Mouse (Mus musculus) G1E-ER4 (cell line): Measurements from ENCODE around the gene Adam23. TPM values are rescaled to one million over a fixed set of nuclear protein-coding genes. Genes with fewer than 3 reads are reported as not detected.

Experiments used
- GATA1 ChIP-seq: IDR thresholded peaks from one replicate; pipeline ENCODE4 v1.8.0; 2012; ENCODE audit warnings: low read length, inconsistent platforms
- polyA plus RNA-seq: library from polyadenylated mRNA; stranded (reverse); fragments of >175 nt; gene quantifications from 2 replicates; pipeline ENCODE4 v1.2.3, GENCODE M21; 2012

The Adam23 gene
- polyA plus RNA-seq, 1 experiment, result not detected

DNA sequence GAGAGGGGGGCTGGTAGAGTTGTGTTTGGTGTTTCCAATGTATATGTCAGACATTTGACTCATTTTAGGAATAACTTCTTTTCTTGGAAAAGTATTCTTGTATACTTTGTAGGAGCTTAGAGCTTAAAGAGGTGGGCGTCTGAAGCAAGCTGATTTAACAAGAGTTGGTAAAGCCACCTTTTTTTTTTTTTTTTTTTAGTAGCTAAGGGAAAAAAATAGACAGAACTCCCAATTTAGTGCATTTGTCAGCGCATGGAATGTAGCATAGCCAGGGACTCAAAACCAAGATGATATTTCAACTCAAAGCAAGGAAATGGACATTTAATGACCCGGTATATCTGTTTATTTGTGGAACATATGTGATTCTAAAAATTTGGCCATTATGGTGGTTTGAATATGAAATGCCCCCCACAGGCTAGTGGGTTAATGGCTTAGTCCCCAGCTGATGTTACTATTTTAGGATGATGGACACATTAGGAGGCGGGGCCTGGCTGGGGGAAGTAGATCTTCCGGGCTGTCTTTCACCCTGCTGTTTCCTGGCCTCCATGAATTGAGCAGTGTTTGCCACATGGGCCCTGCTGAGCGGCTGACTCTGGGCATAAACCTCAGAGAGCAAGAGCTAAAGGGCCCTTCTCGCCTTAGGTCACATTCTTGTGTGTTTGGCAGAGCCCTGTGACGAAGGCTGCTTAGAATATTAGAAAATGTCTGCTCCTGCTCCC lies 12.3 kb downstream of the Adam23 start:
- TF ChIP-seq GATA1, result no peak

DNA sequence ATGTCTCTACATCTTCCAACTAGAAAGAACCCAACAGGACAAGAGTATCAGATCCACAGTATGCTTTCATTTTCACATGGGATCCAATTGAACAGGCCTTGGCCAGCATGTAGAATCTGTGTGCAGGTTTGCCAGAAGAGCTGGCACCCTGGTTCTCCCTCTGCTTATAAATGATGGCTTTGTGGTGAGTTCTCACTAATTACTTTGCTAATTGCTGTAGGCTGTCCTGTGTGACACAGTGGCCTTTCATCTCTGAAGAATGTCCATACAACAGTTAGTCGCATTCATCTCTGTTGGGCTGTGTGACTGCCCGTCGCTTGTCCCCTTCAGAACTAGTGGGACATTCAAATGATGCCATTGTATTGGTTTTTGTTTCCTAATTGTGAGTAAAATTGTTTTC lies 13.5 kb downstream of the Adam23 start:
- no peak for TF ChIP-seq GATA1

DNA sequence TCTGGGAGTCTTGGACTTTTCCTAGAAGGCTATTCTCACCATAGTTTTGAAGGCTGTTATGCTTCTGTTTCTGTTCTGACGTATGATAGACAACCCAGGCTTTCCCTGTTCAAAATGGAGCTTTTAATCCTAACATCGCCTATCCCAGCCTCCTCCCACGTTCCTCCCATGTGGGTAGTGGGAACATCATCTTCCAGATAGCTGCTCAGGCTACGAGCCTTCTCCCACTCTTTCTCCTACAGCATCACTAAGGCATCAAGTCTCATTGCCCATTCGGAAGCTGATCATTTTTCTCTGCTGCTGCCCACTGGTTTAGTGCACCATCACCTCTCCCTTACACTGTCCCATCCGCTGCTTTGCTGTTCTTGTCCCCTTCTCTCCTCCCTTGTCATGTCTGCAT lies 14.2 kb downstream of the Adam23 start:
- TF ChIP-seq GATA1, result no peak

DNA sequence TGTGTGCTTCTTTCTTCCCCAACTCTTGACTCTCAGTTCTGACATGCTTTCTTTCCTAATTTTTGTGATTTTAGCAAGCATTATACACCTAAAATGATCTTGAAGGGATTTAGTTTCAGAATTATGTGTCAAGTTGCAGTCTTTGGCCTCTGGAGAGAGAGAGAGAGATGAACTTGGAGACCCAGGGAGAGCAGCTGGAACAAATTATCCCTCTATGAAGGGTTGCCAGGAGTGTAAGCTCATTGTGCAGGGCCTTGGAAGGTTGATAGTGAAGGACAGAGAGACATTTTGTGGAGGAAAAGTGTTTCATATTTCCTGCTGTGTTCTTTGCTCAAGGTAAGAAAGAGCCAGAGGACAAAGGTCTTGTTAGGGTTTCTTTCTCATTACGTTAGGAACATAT lies 18.8 kb downstream of the Adam23 start:
- TF ChIP-seq GATA1, result no peak

DNA sequence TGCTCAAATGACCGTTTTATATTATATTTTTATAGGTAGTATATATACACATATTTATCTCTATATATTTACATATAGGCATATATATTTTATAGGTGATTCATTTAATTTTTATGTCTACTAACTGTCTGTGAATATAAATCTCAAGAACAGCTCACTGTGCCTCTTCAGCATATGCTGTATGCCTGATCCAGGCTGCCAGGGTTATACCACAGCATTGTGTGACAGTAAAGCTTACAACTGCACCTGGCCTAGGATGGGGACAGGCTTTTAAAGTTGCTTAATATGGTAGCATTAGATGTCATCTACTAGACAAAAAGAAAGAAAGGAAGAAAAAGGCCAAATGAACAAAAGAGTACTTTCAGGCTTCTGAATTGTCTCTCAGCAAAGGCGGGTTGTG lies 27.6 kb downstream of the Adam23 start:
- no peak for TF ChIP-seq GATA1

DNA sequence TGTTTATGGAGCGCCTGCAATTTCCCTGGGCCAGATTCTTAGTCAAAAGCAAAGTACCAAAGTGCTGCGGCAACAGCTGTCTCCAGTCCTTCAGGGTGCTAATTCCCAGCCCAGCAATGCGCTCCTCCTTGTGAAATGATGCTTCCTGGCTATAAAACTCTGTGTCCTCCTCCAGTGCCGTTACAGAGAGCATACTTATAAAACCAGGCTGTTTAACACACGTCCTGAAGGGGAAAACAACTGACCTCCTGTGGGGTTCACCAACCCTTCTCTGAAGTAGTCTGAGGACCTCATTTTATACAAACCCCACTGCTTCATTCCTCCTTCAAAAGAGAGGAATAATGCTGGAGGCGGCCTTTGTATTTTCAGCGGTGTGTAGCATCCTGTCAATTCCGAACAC lies 28.0 kb downstream of the Adam23 start:
- no peak for TF ChIP-seq GATA1

DNA sequence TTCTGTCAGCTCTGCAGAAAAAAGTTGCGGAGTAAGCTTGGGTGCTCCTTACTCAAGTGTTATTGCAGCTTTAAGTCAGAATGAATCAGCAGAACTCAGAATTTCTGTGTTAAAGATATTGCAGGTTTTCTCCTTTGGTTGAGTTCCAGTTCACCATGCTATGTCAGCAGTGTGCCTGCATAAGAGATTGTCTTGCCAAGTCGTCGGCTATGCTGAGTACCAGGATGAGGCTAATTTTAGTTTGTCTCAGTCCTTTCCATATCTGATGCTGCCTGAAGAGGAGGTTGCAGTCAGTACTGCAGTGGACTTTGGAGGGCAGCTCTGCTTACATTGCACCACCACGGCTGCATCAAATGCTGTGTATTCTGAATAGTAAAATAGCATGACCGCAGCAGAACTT lies 33.3 kb downstream of the Adam23 start:
- TF ChIP-seq GATA1, result no peak

DNA sequence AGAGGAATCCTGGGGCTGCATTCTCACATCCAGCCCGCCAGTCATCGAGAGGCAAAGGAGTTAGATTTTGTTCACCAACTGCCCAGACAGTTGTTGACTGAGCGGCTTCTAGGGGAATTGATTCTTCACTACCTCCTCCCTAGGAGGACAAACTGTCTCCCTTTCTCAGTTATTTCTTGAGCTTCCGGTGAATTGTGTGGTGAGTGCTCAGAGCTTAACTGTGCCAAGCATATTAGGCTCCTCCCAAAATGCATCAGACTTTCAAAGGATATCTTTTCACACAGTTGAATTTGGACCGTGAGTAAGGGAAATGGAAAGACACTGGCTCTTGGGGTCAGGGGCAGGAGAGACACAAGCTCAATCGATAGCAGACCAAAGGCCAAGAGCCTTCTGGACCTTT lies 39.0 kb downstream of the Adam23 start:
- TF ChIP-seq GATA1, result no peak

DNA sequence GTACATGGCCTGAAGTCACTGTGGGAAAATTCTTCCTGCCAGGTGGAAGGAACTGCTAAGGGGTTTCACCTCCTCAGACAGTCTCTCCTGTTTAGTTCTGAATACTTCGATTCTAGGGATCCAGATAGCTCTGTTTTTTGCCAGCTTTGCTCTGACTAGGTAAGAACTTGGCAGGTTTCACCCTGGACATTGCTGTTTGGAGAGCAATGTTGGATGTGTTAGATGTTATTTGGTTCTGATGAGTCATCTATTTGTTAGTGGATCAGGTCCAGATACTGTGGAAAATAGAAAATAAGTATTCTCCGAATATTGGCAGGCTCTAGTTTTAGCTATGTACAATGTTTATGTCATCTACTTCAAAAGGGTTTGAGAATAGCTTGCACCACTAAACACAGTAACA lies 41.0 kb downstream of the Adam23 start:
- no peak for TF ChIP-seq GATA1

DNA sequence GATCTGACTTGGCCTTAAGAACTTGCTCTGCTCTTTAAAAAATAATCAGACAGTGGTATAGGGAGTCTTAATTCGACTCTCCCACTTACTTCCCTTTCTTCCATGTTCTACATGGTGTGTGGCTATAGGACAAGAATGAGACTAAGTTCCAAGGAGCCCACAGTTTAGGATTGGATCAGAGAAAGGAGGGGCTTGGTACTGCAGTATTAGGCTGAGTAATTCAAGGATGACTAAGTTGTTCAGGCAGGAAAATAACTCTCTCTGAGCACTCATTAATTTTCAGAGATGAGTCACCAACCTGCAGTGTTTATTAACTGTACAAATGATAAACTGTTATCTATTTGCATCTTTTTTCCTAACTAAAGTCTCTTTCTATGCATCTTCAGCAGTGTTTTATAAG lies 45.3 kb downstream of the Adam23 start:
- TF ChIP-seq GATA1, result no peak

DNA sequence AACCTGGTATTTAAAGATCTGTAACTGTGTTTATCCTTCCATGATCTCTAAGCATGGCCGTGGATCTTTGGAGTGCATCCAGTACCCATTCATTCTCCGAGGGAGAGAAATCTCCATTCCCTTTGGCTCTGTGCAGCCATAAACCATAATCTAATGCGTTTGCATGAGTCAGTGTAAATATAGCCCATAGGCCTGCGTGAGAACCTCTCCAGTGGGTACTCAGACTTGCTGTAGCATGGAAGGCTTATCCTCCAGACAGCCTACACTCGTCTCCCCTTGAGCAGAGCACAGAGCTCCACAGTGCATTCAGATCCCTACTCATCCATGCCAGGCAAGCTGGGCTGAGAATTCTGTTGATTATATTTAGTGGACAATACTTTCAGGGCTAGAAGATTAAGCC lies 47.6 kb downstream of the Adam23 start:
- no peak for TF ChIP-seq GATA1

DNA sequence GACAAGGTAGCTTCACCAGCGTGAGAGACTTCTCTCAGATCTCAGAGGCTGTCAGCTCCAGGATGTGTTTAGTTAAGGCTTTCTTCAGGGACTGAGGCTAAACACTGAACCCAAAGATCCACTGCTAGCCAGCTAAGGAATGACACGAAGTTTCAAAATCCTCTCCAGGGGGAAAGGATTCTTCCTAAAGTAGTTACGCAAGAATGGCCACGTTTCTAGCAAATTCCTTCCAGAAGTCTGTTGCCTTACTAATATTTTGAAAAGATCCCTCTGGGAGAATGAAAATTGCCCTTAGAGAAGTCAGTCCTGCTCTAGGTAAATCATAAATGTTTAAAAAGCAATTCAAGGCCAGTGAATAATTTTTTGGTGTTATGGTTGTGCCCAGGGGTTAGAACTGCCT lies 61.7 kb downstream of the Adam23 start:
- TF ChIP-seq GATA1, result no peak

DNA sequence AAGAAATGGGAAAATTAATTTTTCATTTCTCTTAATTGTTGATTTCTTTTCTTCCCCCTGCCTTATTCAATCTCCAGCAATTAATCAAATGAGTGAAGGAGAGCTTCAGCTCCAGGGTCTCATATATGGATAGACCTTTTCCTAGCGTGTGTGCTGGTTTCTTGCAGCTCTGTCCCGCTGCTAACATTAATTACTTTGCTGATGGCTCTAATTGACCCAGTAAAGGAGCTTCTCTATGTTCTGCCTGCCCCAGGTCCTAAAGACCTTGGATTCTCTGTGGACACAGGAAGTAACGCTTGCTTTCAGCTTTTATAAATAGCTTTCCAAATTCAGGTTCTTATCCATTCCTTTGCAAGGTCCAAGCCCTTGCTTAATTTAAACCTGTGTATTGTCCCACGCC lies 63.1 kb downstream of the Adam23 start:
- TF ChIP-seq GATA1, result no peak

DNA sequence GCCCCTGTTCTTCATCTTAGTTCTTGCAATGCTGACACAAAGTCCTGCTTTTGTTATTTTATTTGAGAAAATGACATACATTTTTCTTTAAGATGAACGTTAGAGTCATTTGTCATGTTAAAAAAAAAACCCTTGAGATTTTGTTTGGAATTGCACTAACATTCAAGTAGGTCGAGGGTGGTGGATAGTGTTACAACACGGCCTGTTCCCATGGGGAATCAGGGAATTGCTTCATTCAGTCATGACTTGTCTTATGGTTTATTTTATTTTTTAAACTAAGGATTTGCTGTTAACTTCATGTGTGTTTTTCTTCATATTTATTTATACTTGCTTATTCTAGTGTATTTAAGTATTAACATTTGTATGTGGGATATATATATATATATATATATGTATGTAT lies 65.7 kb downstream of the Adam23 start:
- no peak for TF ChIP-seq GATA1

DNA sequence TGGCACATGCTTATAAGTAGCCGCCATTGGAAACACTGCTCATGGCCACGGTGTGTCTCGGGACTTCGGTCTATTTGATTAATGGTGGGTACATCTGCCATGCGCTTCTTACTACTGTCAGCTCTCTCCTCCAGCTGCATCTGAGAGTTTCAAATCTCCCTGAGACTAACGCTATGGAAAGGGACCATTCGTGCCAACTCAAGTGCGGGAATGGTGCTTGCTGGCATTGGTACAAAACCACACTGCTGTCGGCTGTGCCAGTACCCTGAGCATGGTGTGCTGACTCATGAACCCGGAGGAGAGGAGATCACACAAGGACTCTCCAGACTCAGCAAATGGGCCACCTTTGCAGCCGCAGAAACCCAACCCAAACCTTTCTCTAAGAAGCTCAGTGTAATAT lies 72.1 kb downstream of the Adam23 start:
- TF ChIP-seq GATA1, result no peak

DNA sequence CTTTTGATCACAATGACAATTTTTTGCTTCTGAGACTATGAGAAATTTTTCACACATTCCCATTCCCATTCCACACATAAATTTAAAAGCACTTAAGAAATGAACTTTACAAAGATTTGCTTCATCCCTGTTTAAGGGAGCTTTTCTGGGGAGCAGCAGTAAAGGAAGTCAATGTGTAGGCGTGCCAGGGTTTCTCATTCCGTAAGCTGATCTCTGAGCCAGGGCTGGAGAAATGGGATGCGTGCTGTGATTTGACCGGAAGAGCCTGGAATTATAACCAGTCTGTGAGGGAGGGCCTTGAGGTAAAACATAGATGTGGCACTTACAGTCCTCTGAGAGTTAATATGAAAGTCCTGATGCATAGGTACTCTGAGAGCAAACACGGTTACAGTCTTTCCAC lies 73.1 kb downstream of the Adam23 start:
- TF ChIP-seq GATA1, result no peak

DNA sequence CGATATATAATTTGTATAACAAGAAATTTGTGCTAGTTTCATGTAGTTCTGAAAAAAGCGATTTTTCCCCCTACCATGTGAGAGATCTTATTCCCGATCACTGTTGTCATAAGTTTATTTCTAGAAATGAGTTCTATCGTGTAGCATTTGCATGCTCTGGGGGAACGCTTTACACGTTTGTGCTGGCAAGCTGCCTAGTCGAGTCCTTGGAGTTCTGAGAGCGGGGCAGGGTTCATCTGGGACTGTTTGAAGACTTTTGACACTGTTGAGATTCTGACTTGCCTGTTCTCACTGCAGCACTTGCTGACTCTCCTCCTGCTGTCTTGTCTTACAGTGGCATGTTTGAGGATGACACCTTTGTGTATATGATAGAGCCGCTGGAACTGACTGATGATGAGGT lies 84.2 kb downstream of the Adam23 start:
- no peak for TF ChIP-seq GATA1

DNA sequence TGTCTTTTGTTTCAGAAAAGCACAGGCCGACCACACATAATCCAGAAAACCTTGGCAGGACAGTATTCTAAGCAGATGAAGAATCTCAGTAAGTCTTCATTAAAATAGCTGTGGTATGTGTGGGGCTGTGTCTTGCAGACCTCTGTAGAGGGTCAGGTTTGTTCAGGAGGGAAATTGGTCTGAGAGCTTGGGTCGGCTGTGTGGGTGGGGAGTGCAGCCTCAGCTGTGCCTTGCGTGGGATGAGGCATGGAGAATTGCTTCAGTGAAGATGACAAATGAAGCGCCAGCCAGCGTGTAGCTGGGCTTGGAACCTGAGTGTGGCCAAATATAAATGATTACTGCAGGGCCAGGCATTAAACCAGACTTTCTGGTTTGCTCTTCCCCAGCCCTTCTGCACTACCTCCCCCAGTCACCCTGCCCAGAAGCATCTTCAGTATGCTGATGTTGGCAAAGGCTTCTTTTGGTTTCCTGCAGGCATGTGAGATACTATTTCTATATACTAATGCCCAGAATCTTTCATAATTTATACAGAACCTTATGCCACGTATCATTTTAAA lies 88.7 kb downstream of the Adam23 start:
- TF ChIP-seq GATA1, result no peak
